Mouse (Mus musculus) kidney, adult 2 months (tissue): ENCODE data around the gene Ndufaf2.

Experiments used
- CTCF ChIP-seq: fragments of 200-500 bp; conservative IDR thresholded peaks from 2 replicates; pipeline ENCODE4 v1.5.1; 2011; ENCODE audit warnings: low read depth, mild to moderate bottlenecking, control low read depth, low read length, moderate library complexity, mixed read lengths; ENCODE audit not compliant: insufficient read depth, insufficient read length
- POLR2A ChIP-seq: fragments of 200-500 bp; IDR thresholded peaks from one replicate; pipeline ENCODE4 v1.6.1; 2011; ENCODE audit warnings: low read depth, low read length, control low read depth

DNA sequence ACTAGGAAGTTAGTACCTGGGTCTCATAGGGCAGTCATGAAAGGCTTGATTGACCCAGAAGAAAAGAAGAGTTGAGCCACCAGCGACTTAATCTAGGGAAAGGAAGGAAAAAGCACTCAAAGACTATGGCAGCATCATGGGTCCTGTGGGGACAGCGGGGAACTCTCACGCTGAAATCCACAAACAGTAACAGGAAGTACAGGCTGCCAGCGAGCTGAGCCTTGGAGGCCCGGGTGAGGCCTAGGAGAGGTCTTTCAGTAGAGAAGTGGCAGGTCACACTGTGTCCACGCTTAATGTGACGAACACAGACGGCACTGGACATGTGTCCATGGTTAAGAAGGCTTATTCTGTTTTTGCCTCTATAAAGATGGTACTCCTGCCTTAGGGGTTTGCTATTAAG, 21.2 kb upstream of the Ndufaf2 start:
- TF ChIP-seq POLR2A (no peak), CTCF (no peak)
